7 mouse cellular contexts compared by ENCODE assay signal in genomic region chr3:84843594-84843993, GRCm38 (mm10). TPM values are rescaled to one million over a fixed set of nuclear protein-coding genes. Genes with fewer than 3 reads are reported as not detected.
DNase-seq lines count a peak whose midpoint lies in the region; ATAC-seq and TF ChIP-seq lines count a peak whose summit lies in the region.

No protein-coding gene starts in this region.

- H3K27me3 ChIP-seq in midbrain, embryonic 14.5 days (ENCODE audit: control insufficient read depth, insufficient read depth, low read length), result no peaks in the 10 kb centered on the region
- no peaks in the 10 kb centered on the region for H3K27me3 ChIP-seq in midbrain, embryonic 15.5 days (replicated peaks)
- no peaks in the 10 kb centered on the region for H3K27me3 ChIP-seq in heart, postnatal 0 days (ENCODE audit: control insufficient read depth, insufficient read depth, low read length)

- no peak overlapping the region for H3K4me2 ChIP-seq in midbrain, embryonic 14.5 days (ENCODE audit: low read length)
- H3K4me2 ChIP-seq in midbrain, embryonic 15.5 days, result no peak overlapping the region
- no peak overlapping the region for H3K4me2 ChIP-seq in heart, postnatal 0 days (ENCODE audit: low read depth, low read length)

- no peak for TF ChIP-seq EP300 in heart, postnatal 0 days (IDR thresholded peaks at IDR 0.05; ENCODE audit: low read depth)

- no peaks in the 10 kb centered on the region for H3K4me1 ChIP-seq in midbrain, embryonic 14.5 days (ENCODE audit: control insufficient read depth, insufficient read depth, low read length)
- H3K4me1 ChIP-seq in midbrain, embryonic 15.5 days, result no peaks in the 10 kb centered on the region
- peaks cover 8% of the 10 kb centered on the region; the same call in 1 of the 2 replicates for H3K4me1 ChIP-seq in heart, postnatal 0 days (ENCODE audit: control insufficient read depth, insufficient read depth)

- no peaks in the 10 kb centered on the region for H3K36me3 ChIP-seq in midbrain, embryonic 14.5 days (ENCODE audit: control insufficient read depth, insufficient read depth, low read length)
- H3K36me3 ChIP-seq in midbrain, embryonic 15.5 days (replicated peaks), result no peaks in the 10 kb centered on the region
- no peaks in the 10 kb centered on the region for H3K36me3 ChIP-seq in heart, postnatal 0 days (replicated peaks; ENCODE audit: control insufficient read depth, insufficient read depth, low read length)

- DNase-seq in midbrain, embryonic 14.5 days, result peak; percentile 89
- peak; percentile 86 for DNase-seq in NIH3T3 (ENCODE audit: low read depth)
- peak; percentile 31 for DNase-seq in cerebellum, adult 11 months
- peak; percentile 76 for DNase-seq in heart, postnatal 0 days (ENCODE audit: low spot score)
- peak; percentile 34 for DNase-seq in left cerebral cortex, postnatal 4 days
- DNase-seq in right cerebral cortex, postnatal 36 days (ENCODE audit: low spot score in 2 of 2), result peak; percentile 23 to 34

- no peak overlapping the region for H3K27ac ChIP-seq in midbrain, embryonic 14.5 days (replicated peaks; ENCODE audit: low read depth, low read length)
- H3K27ac ChIP-seq in midbrain, embryonic 15.5 days, result no peak overlapping the region
- H3K27ac ChIP-seq in heart, postnatal 0 days (ENCODE audit: low read depth), result no peak overlapping the region

- intact Hi-C loops in left cerebral cortex, postnatal 4 days (cut with DNase I), result loop anchor here (10.0 kb wide), 1 partner anchor 149 kb away; no protein-coding TSS in a partner anchor

- no peaks in the 10 kb centered on the region for H3K9me3 ChIP-seq in midbrain, embryonic 14.5 days (ENCODE audit: control insufficient read depth, low read length)
- no peaks in the 10 kb centered on the region for H3K9me3 ChIP-seq in midbrain, embryonic 15.5 days
- no peaks in the 10 kb centered on the region for H3K9me3 ChIP-seq in heart, postnatal 0 days (replicated peaks; ENCODE audit: control insufficient read depth, low read length)

- H3K9ac ChIP-seq in midbrain, embryonic 14.5 days (replicated peaks; ENCODE audit: low read length), result no peak overlapping the region
- no peak overlapping the region for H3K9ac ChIP-seq in midbrain, embryonic 15.5 days
- H3K9ac ChIP-seq in heart, postnatal 0 days (replicated peaks; ENCODE audit: low read depth, low read length), result no peak overlapping the region

- peak; percentile 79 for TF ChIP-seq CTCF in heart, postnatal 0 days (IDR thresholded peaks at IDR 0.05; ENCODE audit: low read depth)

- H3K4me3 ChIP-seq in midbrain, embryonic 14.5 days (replicated peaks; ENCODE audit: low read depth, low read length), result no peak overlapping the region
- no peak overlapping the region for H3K4me3 ChIP-seq in midbrain, embryonic 15.5 days
- H3K4me3 ChIP-seq in heart, postnatal 0 days (ENCODE audit: low read depth, low read length), result no peak overlapping the region

- ATAC-seq in midbrain, embryonic 14.5 days (ENCODE audit: low FRiP score, low TSS enrichment), result no peak
- no peak for ATAC-seq in midbrain, embryonic 15.5 days (replicated peaks)
- ATAC-seq in heart, postnatal 0 days (ENCODE audit: insufficient read depth, low read depth), result no peak

- 48% methylated on average over 1 of the region's 1 CpGs for whole genome bisulfite sequencing in midbrain, embryonic 14.5 days
- 36% methylated on average over 1 of the region's 1 CpGs for WGBS in midbrain, embryonic 15.5 days
- 35% methylated on average over 1 of the region's 1 CpGs for WGBS in heart, postnatal 0 days

RNA-seq across cellular contexts. Expression of gene Fbxw7, which starts 28.5 kb away (rescaled TPM):
- polyA plus RNA-seq in midbrain, embryonic 14.5 days (2014; fragmentation: Nextera tagmentation; extraction: Ambion mirVana), result 24.7 and 26.7 TPM in 2 replicates
- 26.2 and 28.1 TPM in 2 replicates for polyA plus RNA-seq in midbrain, embryonic 15.5 days (2015; fragmentation: Nextera tagmentation; extraction: Ambion mirVana)
- 11.8 and 13.8 TPM in 2 replicates for total RNA-seq in heart, postnatal 0 days (2014; rRNA removed; ENCODE audit: low replicate concordance)
- 19.3 and 21.6 TPM in 2 replicates for polyA plus RNA-seq in heart, postnatal 0 days (2015; fragmentation: Nextera tagmentation; extraction: Ambion mirVana)
- total RNA-seq in left cerebral cortex, postnatal 4 days (2021), result 100 to 1,000 TPM; 124 to 133 TPM

Comparison
In these comparisons a context has a peak if more than half of its experiments do, and no peak if none do; other contexts are left out.
1. DNase-seq: peak in every context shown above with its lines; median percentile 89 in midbrain, embryonic 14.5 days; 86 in NIH3T3; 76 in heart, postnatal 0 days; 34 in left cerebral cortex, postnatal 4 days; 31 in cerebellum, adult 11 months; 28 in right cerebral cortex, postnatal 36 days.